Mouse (Mus musculus): ENCODE measurements at regions not wholly inside any gene's neighbourhood (a gene's known extent, or its start where the extent isn't known, plus 50 kb on each side); places are given as distances from the start of the nearest gene placed in this dataset.

GRCm38 (mm10) chr15:42111811-42112210 is 1977.6 kb downstream of the 9330182O14Rik start:
- no peak for TF ChIP-seq CEBPB (IDR thresholded peaks at IDR 0.05; ENCODE audit: insufficient read depth, poor library complexity, severe bottlenecking)
- no peak for TF ChIP-seq E2F4 (IDR thresholded peaks at IDR 0.05; ENCODE audit: insufficient read depth)
- TF ChIP-seq TCF12 (IDR thresholded peaks at IDR 0.05; ENCODE audit: insufficient read depth, poor library complexity, severe bottlenecking), result no peak
- no peak for TF ChIP-seq POLR2AphosphoS2 (IDR thresholded peaks at IDR 0.05; ENCODE audit: insufficient read length, low read depth)
- no peak for TF ChIP-seq MAX (IDR thresholded peaks at IDR 0.05; ENCODE audit: low read depth)
- no peak for TF ChIP-seq POLR2A (IDR thresholded peaks at IDR 0.05; ENCODE audit: insufficient read length, low read depth)
- TF ChIP-seq REST (IDR thresholded peaks at IDR 0.05; ENCODE audit: insufficient read depth, insufficient read length), result no peak
- no peak for TF ChIP-seq USF1 (IDR thresholded peaks at IDR 0.05; ENCODE audit: low read depth)
- no peak for TF ChIP-seq TCF3 (IDR thresholded peaks at IDR 0.05; ENCODE audit: insufficient read length, low read depth)
- no peak for TF ChIP-seq MYOD1 (IDR thresholded peaks at IDR 0.05; ENCODE audit: control insufficient read depth in 1 of 3, insufficient read length in 2 of 3, low read depth in 2 of 3)
